Mouse (Mus musculus): ENCODE results near the gene Ppp5c. TPM values are rescaled to one million over a fixed set of nuclear protein-coding genes. Genes with fewer than 3 reads are reported as not detected.
"Not testable (repeated sequence)": the region's sequence is repeated elsewhere in the genome, so short reads cannot be mapped to it uniquely, and the experiment has no call there.

The Ppp5c gene
- 120 and 128 TPM in 2 replicates for polyA plus RNA-seq (2014; fragmentation: Nextera tagmentation; extraction: Ambion mirVana)

- ATAC-seq (ENCODE audit: insufficient read depth, low FRiP score, low TSS enrichment): peak; percentile 86
- Histone ChIP-seq H3K27ac (ENCODE audit: low read depth, low read length) (no peak within 1 kb of the TSS), H3K27me3 (ENCODE audit: control insufficient read depth, insufficient read depth, low read length) (no peaks in the 10 kb centered on the region), H3K4me2 (ENCODE audit: low read depth) (peak within 1 kb of the TSS; percentile 69), H3K9me3 (ENCODE audit: control insufficient read depth, low read length) (no peaks in the 10 kb centered on the region), H3K4me1 (ENCODE audit: control insufficient read depth, insufficient read depth, low read length) (peaks cover 9% of the 10 kb centered on the region), H3K4me3 (ENCODE audit: low read depth, low read length) (peak within 1 kb of the TSS; percentile 63), H3K9ac (ENCODE audit: low read length) (peak within 1 kb of the TSS; percentile 63), H3K36me3 (ENCODE audit: control insufficient read depth, insufficient read depth, low read length) (no peaks in the 10 kb centered on the region)
- DNase-seq (ENCODE audit: low spot score): peak; percentile 94
- WGBS: under 1% methylated on average over 56 of the region's 58 CpGs
Measured at GRCm38 (mm10) chr7:17027588-17028343, at the start of gene Ppp5c. Gene Ppp5c (minus strand): TSS chr7:17027924.

- Histone ChIP-seq H3K4me2 (ENCODE audit: low read depth) (no peak overlapping the region), H3K4me1 (ENCODE audit: control insufficient read depth, insufficient read depth, low read length) (no peaks in the 10 kb centered on the region), H3K4me3 (ENCODE audit: low read depth, low read length) (no peak overlapping the region), H3K9me3 (ENCODE audit: control insufficient read depth, low read length) (no peaks in the 10 kb centered on the region), H3K36me3 (ENCODE audit: control insufficient read depth, insufficient read depth, low read length) (no peaks in the 10 kb centered on the region), H3K27ac (ENCODE audit: low read depth, low read length) (no peak overlapping the region), H3K27me3 (ENCODE audit: control insufficient read depth, insufficient read depth, low read length) (no peaks in the 10 kb centered on the region), H3K9ac (ENCODE audit: low read length) (no peak overlapping the region)
- DNase-seq (ENCODE audit: low spot score) (no peak), ATAC-seq (ENCODE audit: insufficient read depth, low FRiP score, low TSS enrichment) (no peak)
- 100% methylated on average over 1 of the region's 1 CpGs for WGBS
Measured at GRCm38 (mm10) chr7:17076542-17076941, 48.8 kb upstream of the Ppp5c start.

GRCm38 (mm10) chr7:17073904-17074615, 46.3 kb upstream of the Ppp5c start, which contains the start of gene Psg16:
Gene Psg16 (plus strand): TSS chr7:17074040.
- no peak within 1 kb of the TSS for H3K4me3 ChIP-seq (ENCODE audit: low read depth, low read length)
- no peaks in the 10 kb centered on the region for H3K4me1 ChIP-seq (ENCODE audit: control insufficient read depth, insufficient read depth, low read length)
- H3K9me3 ChIP-seq (ENCODE audit: control insufficient read depth, low read length): no peaks in the 10 kb centered on the region
- no peak within 1 kb of the TSS for H3K27ac ChIP-seq (ENCODE audit: low read depth, low read length)
- peak; percentile 55 for DNase-seq (ENCODE audit: low spot score)
- H3K9ac ChIP-seq (ENCODE audit: low read length): no peak within 1 kb of the TSS
- no peak within 1 kb of the TSS for H3K4me2 ChIP-seq (ENCODE audit: low read depth)
- 71% methylated on average over 23 of the region's 23 CpGs for WGBS
- H3K27me3 ChIP-seq (ENCODE audit: control insufficient read depth, insufficient read depth, low read length): no peaks in the 10 kb centered on the region
- H3K36me3 ChIP-seq (ENCODE audit: control insufficient read depth, insufficient read depth, low read length): no peaks in the 10 kb centered on the region
- peak; percentile 67 for ATAC-seq (ENCODE audit: insufficient read depth, low FRiP score, low TSS enrichment)

- no peaks in the 10 kb centered on the region for H3K4me1 ChIP-seq (ENCODE audit: control insufficient read depth, insufficient read depth, low read length)
- ATAC-seq (ENCODE audit: insufficient read depth, low FRiP score, low TSS enrichment) (no peak), DNase-seq (ENCODE audit: low spot score) (no peak)
- no peaks in the 10 kb centered on the region for H3K9me3 ChIP-seq (ENCODE audit: control insufficient read depth, low read length)
- no peak overlapping the region for H3K27ac ChIP-seq (ENCODE audit: low read depth, low read length)
- WGBS: 53% methylated on average over 5 of the region's 5 CpGs
- no peaks in the 10 kb centered on the region for H3K27me3 ChIP-seq (ENCODE audit: control insufficient read depth, insufficient read depth, low read length)
- no peak overlapping the region for H3K4me3 ChIP-seq (ENCODE audit: low read depth, low read length)
- no peak overlapping the region for H3K4me2 ChIP-seq (ENCODE audit: low read depth)
- no peak overlapping the region for H3K9ac ChIP-seq (ENCODE audit: low read length)
- no peaks in the 10 kb centered on the region for H3K36me3 ChIP-seq (ENCODE audit: control insufficient read depth, insufficient read depth, low read length)
Measured at GRCm38 (mm10) chr7:17073513-17073903, 45.8 kb upstream of the Ppp5c start.

GRCm38 (mm10) chr7:17067651-17068050, 39.9 kb upstream of the Ppp5c start:
- not testable (repeated sequence) for H3K27ac ChIP-seq (ENCODE audit: low read depth, low read length); H3K27me3 ChIP-seq (ENCODE audit: control insufficient read depth, insufficient read depth, low read length); DNase-seq (ENCODE audit: low spot score); H3K4me3 ChIP-seq (ENCODE audit: low read depth, low read length); H3K36me3 ChIP-seq (ENCODE audit: control insufficient read depth, insufficient read depth, low read length); ATAC-seq (ENCODE audit: insufficient read depth, low FRiP score, low TSS enrichment); H3K9ac ChIP-seq (ENCODE audit: low read length); H3K9me3 ChIP-seq (ENCODE audit: control insufficient read depth, low read length); H3K4me1 ChIP-seq (ENCODE audit: control insufficient read depth, insufficient read depth, low read length); H3K4me2 ChIP-seq (ENCODE audit: low read depth)
- WGBS: 71% methylated on average over 5 of the region's 5 CpGs

- no peak overlapping the region for H3K4me2 ChIP-seq (ENCODE audit: low read depth)
- no peak overlapping the region for H3K4me3 ChIP-seq (ENCODE audit: low read depth, low read length)
- H3K27ac ChIP-seq (ENCODE audit: low read depth, low read length): no peak overlapping the region
- ATAC-seq (ENCODE audit: insufficient read depth, low FRiP score, low TSS enrichment): no peak
- H3K27me3 ChIP-seq (ENCODE audit: control insufficient read depth, insufficient read depth, low read length): no peaks in the 10 kb centered on the region
- no peaks in the 10 kb centered on the region for H3K36me3 ChIP-seq (ENCODE audit: control insufficient read depth, insufficient read depth, low read length)
- no peaks in the 10 kb centered on the region for H3K9me3 ChIP-seq (ENCODE audit: control insufficient read depth, low read length)
- DNase-seq (ENCODE audit: low spot score): no peak
- no peak overlapping the region for H3K9ac ChIP-seq (ENCODE audit: low read length)
- H3K4me1 ChIP-seq (ENCODE audit: control insufficient read depth, insufficient read depth, low read length): no peaks in the 10 kb centered on the region
Measured at GRCm38 (mm10) chr7:17067000-17067399, 39.3 kb upstream of the Ppp5c start.

GRCm38 (mm10) chr7:17066412-17066811, 38.7 kb upstream of the Ppp5c start:
- Histone ChIP-seq H3K4me2 (ENCODE audit: low read depth) (no peak overlapping the region), H3K27me3 (ENCODE audit: control insufficient read depth, insufficient read depth, low read length) (no peaks in the 10 kb centered on the region), H3K9me3 (ENCODE audit: control insufficient read depth, low read length) (no peaks in the 10 kb centered on the region), H3K9ac (ENCODE audit: low read length) (no peak overlapping the region), H3K4me1 (ENCODE audit: control insufficient read depth, insufficient read depth, low read length) (no peaks in the 10 kb centered on the region), H3K4me3 (ENCODE audit: low read depth, low read length) (no peak overlapping the region), H3K36me3 (ENCODE audit: control insufficient read depth, insufficient read depth, low read length) (no peaks in the 10 kb centered on the region), H3K27ac (ENCODE audit: low read depth, low read length) (no peak overlapping the region)
- peak; percentile 75 for DNase-seq (ENCODE audit: low spot score)
- ATAC-seq (ENCODE audit: insufficient read depth, low FRiP score, low TSS enrichment): no peak
- 15% methylated on average over 2 of the region's 2 CpGs for WGBS

GRCm38 (mm10) chr7:17065620-17066019, 37.9 kb upstream of the Ppp5c start:
- no peak overlapping the region for H3K9ac ChIP-seq (ENCODE audit: low read length)
- 85% methylated on average over 9 of the region's 9 CpGs for WGBS

More at GRCm38 (mm10) chr7:17065620-17066019, 37.9 kb upstream of the Ppp5c start:
- H3K36me3 ChIP-seq (ENCODE audit: control insufficient read depth, insufficient read depth, low read length): no peaks in the 10 kb centered on the region
- H3K4me1 ChIP-seq (ENCODE audit: control insufficient read depth, insufficient read depth, low read length): no peaks in the 10 kb centered on the region
- no peaks in the 10 kb centered on the region for H3K9me3 ChIP-seq (ENCODE audit: control insufficient read depth, low read length)
- no peak overlapping the region for H3K4me2 ChIP-seq (ENCODE audit: low read depth)
- no peaks in the 10 kb centered on the region for H3K27me3 ChIP-seq (ENCODE audit: control insufficient read depth, insufficient read depth, low read length)
- H3K4me3 ChIP-seq (ENCODE audit: low read depth, low read length): no peak overlapping the region
- no peak overlapping the region for H3K27ac ChIP-seq (ENCODE audit: low read depth, low read length)
- ATAC-seq (ENCODE audit: insufficient read depth, low FRiP score, low TSS enrichment) (no peak), DNase-seq (ENCODE audit: low spot score) (no peak)
